26 mouse cellular contexts compared by ENCODE assay signal in the genomic region with DNA sequence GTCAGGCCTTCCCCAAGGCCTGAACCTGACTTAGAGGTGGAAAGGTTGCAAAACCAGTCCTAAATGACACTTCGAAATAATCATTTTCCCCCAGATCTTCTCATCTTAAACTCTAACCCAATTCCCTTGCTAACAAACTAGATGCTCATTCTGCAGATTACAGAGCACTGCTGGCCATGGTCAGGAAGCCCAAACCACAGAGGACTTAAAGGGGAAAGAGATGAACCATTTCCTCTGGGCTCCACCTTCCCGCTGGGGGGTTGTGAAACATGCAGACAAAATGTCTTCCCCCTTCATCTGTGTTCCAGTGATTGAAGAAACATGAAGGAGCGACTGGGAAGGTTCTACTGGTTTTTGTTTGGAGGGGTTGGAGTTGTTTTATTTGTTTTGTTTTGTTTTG.
"Had no signal": no experiment of that assay in that cellular context is flagged by ENCODE, and none has a peak within 500 bp of the region (broad histone marks: within the 10 kb centered on the region; RNA-seq: fewer than 3 reads in every experiment).

No protein-coding gene starts in this region.

- DNase-seq: gastrocnemius, adult 2 months; gastrocnemius, postnatal 10 days; gastrocnemius, postnatal 25 days; heart, adult 18-20 months; heart, postnatal 10 days; kidney, adult 11 months; kidney, adult 2 months; kidney, adult 9 months; kidney, postnatal 10 days; kidney, postnatal 25 days; kidney, postnatal 4 days; liver; liver, embryonic 13.5 days had no signal

- H3K4me2 ChIP-seq: heart, embryonic 12.5 days; hindbrain, embryonic 13.5 days; hindbrain, embryonic 15.5 days; limb, embryonic 12.5 days; liver, embryonic 11.5 days; liver, embryonic 13.5 days; liver, embryonic 15.5 days had no signal

- H3K9me3 ChIP-seq: heart, embryonic 10.5 days; heart, embryonic 12.5 days; hindbrain, embryonic 10.5 days; hindbrain, embryonic 13.5 days; hindbrain, embryonic 15.5 days; limb, embryonic 10.5 days; limb, embryonic 12.5 days; liver, embryonic 13.5 days; liver, embryonic 15.5 days had no signal

- H3K27me3 ChIP-seq: heart, embryonic 12.5 days; hindbrain, embryonic 13.5 days; hindbrain, embryonic 15.5 days; limb, embryonic 12.5 days; liver, embryonic 13.5 days; liver, embryonic 15.5 days had no signal

- H3K4me3 ChIP-seq: gastrocnemius, adult 2 months; heart, embryonic 10.5 days; heart, embryonic 12.5 days; hindbrain, embryonic 10.5 days; hindbrain, embryonic 13.5 days; hindbrain, embryonic 15.5 days; layer of hippocampus, adult 2 months; left cerebral cortex, adult 2 months; limb, embryonic 10.5 days; limb, embryonic 12.5 days; liver, embryonic 13.5 days; liver, embryonic 15.5 days had no signal

- H3K9ac ChIP-seq: heart, embryonic 12.5 days; hindbrain, embryonic 13.5 days; hindbrain, embryonic 15.5 days; limb, embryonic 12.5 days; liver, embryonic 13.5 days; liver, embryonic 15.5 days had no signal

- H3K4me1 ChIP-seq: hindbrain, embryonic 13.5 days; hindbrain, embryonic 15.5 days; liver, embryonic 13.5 days; liver, embryonic 15.5 days had no signal

- ATAC-seq: hindbrain, postnatal 0 days; intestine, embryonic 16.5 days had no signal

- H3K36me3 ChIP-seq: heart, embryonic 10.5 days; heart, embryonic 12.5 days; hindbrain, embryonic 10.5 days; hindbrain, embryonic 13.5 days; hindbrain, embryonic 15.5 days; limb, embryonic 10.5 days; limb, embryonic 12.5 days; liver, embryonic 13.5 days; liver, embryonic 15.5 days had no signal

- H3K27ac ChIP-seq: gastrocnemius, adult 2 months; heart, embryonic 10.5 days; hindbrain, embryonic 10.5 days; hindbrain, embryonic 13.5 days; hindbrain, embryonic 15.5 days; hindbrain, postnatal 0 days; layer of hippocampus, adult 2 months; left cerebral cortex, adult 2 months; limb, embryonic 10.5 days; limb, embryonic 12.5 days; liver, embryonic 13.5 days; liver, embryonic 15.5 days had no signal
